Mouse (Mus musculus) forebrain, embryonic 15.5 days (tissue): ENCODE measurements around the gene Slit3. TPM values are rescaled to one million over a fixed set of nuclear protein-coding genes. Genes with fewer than 3 reads are reported as not detected.

Experiments
- ATAC-seq: fragments of 200-750 bp; cut with Nextera tagmentation; replicated peaks from 2 replicates; pipeline ENCODE4 v1.8.0; 2017; ENCODE audit warnings: mild to moderate bottlenecking, moderate TSS enrichment, moderate library complexity
- H3K27ac ChIP-seq: fragments of 300-500 bp; sonication (generic); replicated peaks from 2 replicates; pipeline ENCODE4 v1.5.1; 2015; ENCODE audit warnings: mild to moderate bottlenecking, inconsistent platforms
- H3K27me3 ChIP-seq: fragments of 300-500 bp; sonication (generic); 2 replicates; pipeline ENCODE4 v1.6.1; 2015; ENCODE audit warnings: inconsistent platforms
- H3K36me3 ChIP-seq: fragments of 300-500 bp; sonication (generic); 2 replicates; pipeline ENCODE4 v1.6.1; 2015; ENCODE audit warnings: mild to moderate bottlenecking, inconsistent platforms
- H3K4me1 ChIP-seq: fragments of 300-500 bp; sonication (generic); 2 replicates; pipeline ENCODE4 v1.6.1; 2015; ENCODE audit warnings: inconsistent platforms
- H3K4me2 ChIP-seq: fragments of 300-500 bp; sonication (generic); replicated peaks from 2 replicates; pipeline ENCODE4 v1.6.1; 2015; ENCODE audit warnings: mild to moderate bottlenecking, inconsistent platforms
- H3K4me3 ChIP-seq: fragments of 300-500 bp; sonication (generic); 2 replicates; pipeline ENCODE4 v1.5.1; 2015; ENCODE audit warnings: mild to moderate bottlenecking, inconsistent platforms
- H3K9ac ChIP-seq: fragments of 300-500 bp; sonication (generic); replicated peaks from 2 replicates; pipeline ENCODE4 v1.6.1; 2015; ENCODE audit warnings: mild to moderate bottlenecking, inconsistent platforms
- H3K9me3 ChIP-seq: fragments of 300-500 bp; sonication (generic); 2 replicates; pipeline ENCODE4 v1.6.1; 2016; ENCODE audit warnings: inconsistent platforms
- WGBS: fragments of 180-500 bp; shearing (Covaris S2); methylation state at CpG from one replicate; pipeline ENCODE4 v1.1.7; 2015; ENCODE audit warnings: mixed read lengths; 5-methylcytosine and 5-hydroxymethylcytosine counted together
- polyA plus RNA-seq: library from polyadenylated mRNA; unstranded; fragments of >200 nt; fragmentation: Nextera tagmentation; extraction: Ambion mirVana; gene quantifications from 2 replicates; pipeline ENCODE4 v1.2.1, GENCODE M21; 2015

The Slit3 gene
- polyA plus RNA-seq, 1 experiment from 2014 or later: 6.4 TPM

GRCm38 (mm10) chr11:35257351-35257750 is 136.3 kb downstream of the Slit3 start:
- H3K4me3 ChIP-seq: no peak overlapping the region
- H3K4me2 ChIP-seq: no peak overlapping the region
- no peaks in the 10 kb centered on the region for H3K36me3 ChIP-seq
- no peak overlapping the region for H3K9ac ChIP-seq
- no peaks in the 10 kb centered on the region for H3K4me1 ChIP-seq
- no peaks in the 10 kb centered on the region for H3K27me3 ChIP-seq
- WGBS: 54% methylated on average over 6 of the region's 6 CpGs
- ATAC-seq: no peak
- no peak overlapping the region for H3K27ac ChIP-seq
- no peaks in the 10 kb centered on the region for H3K9me3 ChIP-seq

- Histone ChIP-seq H3K9ac (no peak overlapping the region), H3K27me3 (no peaks in the 10 kb centered on the region), H3K27ac (no peak overlapping the region), H3K4me3 (no peak overlapping the region), H3K9me3 (no peaks in the 10 kb centered on the region), H3K4me1 (no peaks in the 10 kb centered on the region), H3K36me3 (no peaks in the 10 kb centered on the region), H3K4me2 (no peak overlapping the region)
- ATAC-seq: no peak; the same call in 1 of the 2 replicates
- 73% methylated on average over 10 of the region's 10 CpGs for WGBS
Observed at GRCm38 (mm10) chr11:35261562-35262087, 140.6 kb downstream of the Slit3 start.

- Histone ChIP-seq H3K36me3 (no peaks in the 10 kb centered on the region), H3K9me3 (no peaks in the 10 kb centered on the region), H3K27me3 (no peaks in the 10 kb centered on the region), H3K27ac (no peak overlapping the region), H3K4me3 (no peak overlapping the region), H3K9ac (no peak overlapping the region), H3K4me1 (no peaks in the 10 kb centered on the region), H3K4me2 (no peak overlapping the region)
- no peak for ATAC-seq
- WGBS: 54% methylated on average over 12 of the region's 12 CpGs
Observed at GRCm38 (mm10) chr11:35262289-35262941, 141.4 kb downstream of the Slit3 start.

- H3K4me3 ChIP-seq: no peak overlapping the region
- no peaks in the 10 kb centered on the region for H3K9me3 ChIP-seq
- no peaks in the 10 kb centered on the region for H3K36me3 ChIP-seq
- H3K27me3 ChIP-seq: no peaks in the 10 kb centered on the region
- H3K27ac ChIP-seq: no peak overlapping the region
- ATAC-seq: no peak
- H3K4me1 ChIP-seq: no peaks in the 10 kb centered on the region
- no peak overlapping the region for H3K9ac ChIP-seq
- WGBS: 91% methylated on average over 3 of the region's 3 CpGs
- H3K4me2 ChIP-seq: no peak overlapping the region
Observed at GRCm38 (mm10) chr11:35264749-35265148, 143.7 kb downstream of the Slit3 start.

GRCm38 (mm10) chr11:35270396-35270795 is 149.4 kb downstream of the Slit3 start:
- no peaks in the 10 kb centered on the region for H3K9me3 ChIP-seq
- H3K4me2 ChIP-seq: no peak overlapping the region
- H3K4me1 ChIP-seq: peaks cover 11% of the 10 kb centered on the region
- 86% methylated on average over 9 of the region's 9 CpGs for WGBS
- no peak overlapping the region for H3K4me3 ChIP-seq
- no peak overlapping the region for H3K9ac ChIP-seq
- no peak overlapping the region for H3K27ac ChIP-seq
- H3K36me3 ChIP-seq: no peaks in the 10 kb centered on the region
- H3K27me3 ChIP-seq: no peaks in the 10 kb centered on the region; the same call in 1 of the 2 replicates
- no peak for ATAC-seq

GRCm38 (mm10) chr11:35273416-35273815 is 152.4 kb downstream of the Slit3 start:
- no peaks in the 10 kb centered on the region for H3K9me3 ChIP-seq
- no peak overlapping the region for H3K4me3 ChIP-seq
- no peak for ATAC-seq
- H3K4me2 ChIP-seq: no peak overlapping the region
- WGBS: 21% methylated on average over 10 of the region's 10 CpGs
- no peak overlapping the region for H3K9ac ChIP-seq
- peaks cover 14% of the 10 kb centered on the region for H3K4me1 ChIP-seq
- H3K36me3 ChIP-seq: no peaks in the 10 kb centered on the region
- H3K27ac ChIP-seq: no peak overlapping the region
- no peaks in the 10 kb centered on the region; the same call in 1 of the 2 replicates for H3K27me3 ChIP-seq

GRCm38 (mm10) chr11:35274036-35274435 is 153.0 kb downstream of the Slit3 start:
- ATAC-seq: no peak
- Histone ChIP-seq H3K9ac (no peak overlapping the region), H3K27me3 (no peaks in the 10 kb centered on the region; the same call in 1 of the 2 replicates), H3K4me1 (peaks cover 19% of the 10 kb centered on the region), H3K27ac (no peak overlapping the region), H3K36me3 (no peaks in the 10 kb centered on the region), H3K4me3 (no peak overlapping the region), H3K4me2 (no peak overlapping the region), H3K9me3 (no peaks in the 10 kb centered on the region)
- WGBS: 96% methylated on average over 3 of the region's 3 CpGs

GRCm38 (mm10) chr11:35275300-35275699 is 154.3 kb downstream of the Slit3 start:
- Histone ChIP-seq H3K4me3 (no peak overlapping the region), H3K27ac (no peak overlapping the region), H3K4me1 (peaks cover 19% of the 10 kb centered on the region), H3K36me3 (no peaks in the 10 kb centered on the region), H3K27me3 (no peaks in the 10 kb centered on the region; the same call in 1 of the 2 replicates), H3K9ac (no peak overlapping the region), H3K9me3 (no peaks in the 10 kb centered on the region), H3K4me2 (no peak overlapping the region)
- ATAC-seq: no peak
- 89% methylated on average over 7 of the region's 7 CpGs for WGBS

GRCm38 (mm10) chr11:35276001-35276400 is 155.0 kb downstream of the Slit3 start:
- Histone ChIP-seq H3K9ac (no peak overlapping the region), H3K9me3 (no peaks in the 10 kb centered on the region), H3K4me1 (peaks cover 19% of the 10 kb centered on the region), H3K36me3 (no peaks in the 10 kb centered on the region), H3K27me3 (no peaks in the 10 kb centered on the region; the same call in 1 of the 2 replicates), H3K4me3 (no peak overlapping the region), H3K27ac (no peak overlapping the region), H3K4me2 (no peak overlapping the region)
- ATAC-seq: no peak
- 26% methylated on average over 11 of the region's 11 CpGs for WGBS

- Histone ChIP-seq H3K27ac (no peak overlapping the region), H3K4me3 (no peak overlapping the region), H3K36me3 (no peaks in the 10 kb centered on the region), H3K4me1 (peaks cover 22% of the 10 kb centered on the region), H3K9ac (no peak overlapping the region), H3K9me3 (no peaks in the 10 kb centered on the region), H3K4me2 (no peak overlapping the region), H3K27me3 (no peaks in the 10 kb centered on the region)
- no peak for ATAC-seq
- 69% methylated on average over 16 of the region's 16 CpGs for WGBS
Observed at GRCm38 (mm10) chr11:35278128-35278769, 157.2 kb downstream of the Slit3 start.

GRCm38 (mm10) chr11:35280826-35281225 is 159.8 kb downstream of the Slit3 start:
- 83% methylated on average over 6 of the region's 6 CpGs for WGBS
- H3K4me3 ChIP-seq: no peak overlapping the region
- H3K9ac ChIP-seq: no peak overlapping the region
- peaks cover 27% of the 10 kb centered on the region for H3K4me1 ChIP-seq
- no peaks in the 10 kb centered on the region for H3K27me3 ChIP-seq
- no peak overlapping the region for H3K27ac ChIP-seq
- H3K9me3 ChIP-seq: no peaks in the 10 kb centered on the region
- no peaks in the 10 kb centered on the region for H3K36me3 ChIP-seq
- ATAC-seq: no peak
- no peak overlapping the region for H3K4me2 ChIP-seq

- no peak overlapping the region for H3K4me3 ChIP-seq
- no peaks in the 10 kb centered on the region for H3K36me3 ChIP-seq
- H3K27me3 ChIP-seq: no peaks in the 10 kb centered on the region
- no peaks in the 10 kb centered on the region for H3K9me3 ChIP-seq
- no peak overlapping the region for H3K27ac ChIP-seq
- 71% methylated on average over 5 of the region's 5 CpGs for WGBS
- H3K9ac ChIP-seq: no peak overlapping the region
- H3K4me2 ChIP-seq: no peak overlapping the region
- peaks cover 38% of the 10 kb centered on the region for H3K4me1 ChIP-seq
- no peak for ATAC-seq
Observed at GRCm38 (mm10) chr11:35282001-35282632, 161.1 kb downstream of the Slit3 start.
